Mouse (Mus musculus) erythroblast, embryonic 14.5 days (primary cell): ENCODE measurements around the gene Upp2.

ENCODE experiments used
- GATA1 ChIP-seq: IDR thresholded peaks from 2 replicates; pipeline ENCODE4 v1.6.1; 2012; ENCODE audit warnings: low read length, inconsistent platforms, mixed read lengths
- TAL1 ChIP-seq: IDR thresholded peaks from 3 replicates; pipeline ENCODE4 v1.6.1; 2012; ENCODE audit warnings: low read length, inconsistent platforms, mixed read lengths

DNA sequence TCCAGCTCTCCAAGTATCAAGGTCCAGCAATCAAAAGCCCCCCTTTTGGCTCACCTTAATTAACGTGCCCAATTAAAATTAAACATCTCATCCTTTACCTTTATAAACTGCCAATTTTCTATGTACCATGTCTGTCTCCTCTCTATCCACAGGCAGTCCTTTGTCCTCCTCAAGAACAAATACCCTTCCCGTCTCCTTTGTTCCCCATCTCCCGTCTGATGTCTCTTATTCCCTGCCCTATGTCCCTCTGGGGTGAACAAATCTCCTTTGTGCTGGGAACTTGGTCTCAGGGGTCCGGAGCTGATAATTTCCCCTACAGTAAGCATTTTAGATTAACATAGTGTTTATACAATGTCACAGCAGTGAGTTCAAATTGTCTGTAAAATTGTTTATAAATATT is 230.4 kb downstream of the Upp2 start:
- TF ChIP-seq TAL1 (no peak), GATA1 (no peak)
